ENCODE assay signal across 8 mouse cellular contexts in the genomic region with DNA sequence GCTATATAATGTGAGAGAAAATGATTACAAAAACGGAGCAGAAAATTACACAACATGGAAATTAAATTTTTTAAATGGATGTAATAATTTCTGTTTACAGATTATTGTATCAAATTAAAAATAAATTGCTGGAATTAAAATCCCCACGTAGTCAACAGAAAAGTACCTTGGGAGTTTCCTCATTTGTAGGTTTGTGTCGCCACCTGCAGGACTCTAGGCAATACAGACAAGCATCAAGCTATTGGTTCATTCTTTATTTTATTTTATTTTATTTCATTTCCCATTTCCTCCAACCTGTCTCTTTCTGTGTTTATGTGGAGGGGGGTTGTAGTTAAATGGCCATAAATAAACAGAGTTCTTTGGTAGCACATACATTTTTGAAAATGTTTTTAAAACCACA.
DNase-seq lines count a peak whose midpoint lies in the region; ATAC-seq lines count a peak whose summit lies in the region.

No protein-coding gene starts in this region.

- no peak overlapping the region for H3K4me2 ChIP-seq in heart, embryonic 12.5 days

- WGBS in heart, embryonic 12.5 days, result 24% methylated on average over 3 of the region's 3 CpGs

- no peak overlapping the region for H3K27ac ChIP-seq in heart, embryonic 12.5 days (ENCODE audit: poor library complexity, severe bottlenecking)

- H3K27me3 ChIP-seq in heart, embryonic 12.5 days (replicated peaks), result no peaks in the 10 kb centered on the region

- H3K36me3 ChIP-seq in heart, embryonic 12.5 days, result no peaks in the 10 kb centered on the region

- H3K9me3 ChIP-seq in heart, embryonic 12.5 days (replicated peaks), result no peaks in the 10 kb centered on the region

- H3K9ac ChIP-seq in heart, embryonic 12.5 days, result no peak overlapping the region

- H3K4me1 ChIP-seq in heart, embryonic 12.5 days (replicated peaks), result no peaks in the 10 kb centered on the region

- no peak overlapping the region for H3K4me3 ChIP-seq in heart, embryonic 12.5 days

- intact Hi-C loops in heart, postnatal 10 days (cut with DNase I), result loop anchor here (5.0 kb wide), 2 partner anchors 277 to 1802 kb away; no protein-coding TSS in a partner anchor

- ATAC-seq in heart, embryonic 12.5 days (ENCODE audit: insufficient number of reproducible peaks, low FRiP score), result no peak
- no peak for ATAC-seq in monocyte, adult 5-6 weeks (replicated peaks; ENCODE audit: insufficient number of reproducible peaks, low FRiP score, low TSS enrichment, poor library complexity, severe bottlenecking)

- peak; percentile 38 to 60 for DNase-seq in heart, postnatal 10 days
- peak; percentile 30 for DNase-seq in A20 (ENCODE audit: low read depth, low spot score)
- peak; percentile 45 for DNase-seq in adipocyte (ENCODE audit: low spot score)
- DNase-seq in kidney, postnatal 14 days, result peak; percentile 71
- DNase-seq in retina, adult 2 months (ENCODE audit: low read depth, low spot score), result peak; percentile 20
- DNase-seq in urinary bladder, adult 18-20 months (ENCODE audit: low spot score in 2 of 2), result no peak

Comparison
In these comparisons a context has a peak if more than half of its experiments do, and no peak if none do; other contexts are left out.
1. DNase-seq: peak in heart, postnatal 10 days (2 of 2), A20 (single experiment), adipocyte (single experiment), kidney, postnatal 14 days (single experiment) and retina, adult 2 months (single experiment); none in urinary bladder, adult 18-20 months (0 of 2).